Mouse (Mus musculus): Measurements from ENCODE around the gene Arhgap28.

The Arhgap28 gene

DNA sequence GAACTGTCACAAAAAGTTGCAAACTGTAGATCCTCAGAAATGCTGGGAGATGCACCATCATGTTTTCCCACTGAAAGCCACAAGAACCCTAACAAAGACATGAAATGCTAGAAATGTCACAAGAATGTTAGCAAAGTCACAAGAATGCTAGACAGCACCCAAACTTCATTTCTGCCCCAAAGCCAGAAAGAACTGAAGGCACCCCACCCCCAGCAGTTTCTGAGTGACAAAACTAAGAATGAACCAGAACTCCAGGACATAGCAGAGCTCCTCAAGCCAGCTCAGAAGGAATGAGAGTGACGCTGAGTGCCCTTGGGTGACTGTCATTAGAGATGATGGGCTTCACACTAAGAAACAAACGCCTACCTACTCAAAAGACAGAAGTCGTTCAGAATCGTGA is 68.4 kb downstream of the Arhgap28 start:
- no peak for DNase-seq (ENCODE audit: low read depth, low spot score)

DNA sequence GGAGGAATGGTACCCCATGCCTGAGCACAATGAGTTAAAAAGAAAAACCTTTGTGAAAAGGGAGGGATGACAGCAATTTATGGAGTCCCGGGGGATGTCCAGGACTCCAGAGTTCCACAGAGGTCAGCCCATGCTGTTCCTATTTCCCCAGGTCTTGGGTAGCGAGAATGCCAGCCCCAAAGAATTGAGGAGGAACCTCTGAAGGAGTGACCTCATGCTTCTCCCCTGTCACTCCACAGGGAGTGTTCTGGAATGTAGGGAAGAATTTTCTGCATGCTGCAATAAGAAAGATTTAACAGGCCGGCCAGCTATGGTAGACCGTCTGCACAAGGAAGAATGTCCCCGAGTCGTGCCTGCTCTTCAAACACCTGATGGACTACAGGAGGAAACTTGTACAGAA is 72.5 kb downstream of the Arhgap28 start:
- no peak for DNase-seq (ENCODE audit: low read depth, low spot score)

DNA sequence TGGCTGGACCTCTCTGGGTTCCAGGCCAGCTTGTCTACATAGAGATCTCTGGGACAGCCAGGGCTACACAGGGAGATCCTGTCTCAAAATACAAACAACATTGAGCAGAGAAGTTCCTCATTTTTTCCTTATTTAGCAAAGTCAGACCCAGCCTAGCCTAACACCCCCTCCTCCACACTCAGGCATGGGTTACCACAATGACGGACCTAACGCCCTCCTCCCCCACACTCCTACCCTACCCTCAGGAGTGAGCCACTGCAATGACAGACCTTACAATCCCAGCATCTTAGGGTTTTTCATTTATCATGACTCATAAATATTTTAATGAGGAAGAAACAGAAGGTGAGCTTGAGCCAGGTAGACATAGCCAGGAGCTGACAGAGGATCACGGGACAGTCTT is 73.0 kb downstream of the Arhgap28 start:
- DNase-seq (ENCODE audit: low read depth, low spot score) = no peak

DNA sequence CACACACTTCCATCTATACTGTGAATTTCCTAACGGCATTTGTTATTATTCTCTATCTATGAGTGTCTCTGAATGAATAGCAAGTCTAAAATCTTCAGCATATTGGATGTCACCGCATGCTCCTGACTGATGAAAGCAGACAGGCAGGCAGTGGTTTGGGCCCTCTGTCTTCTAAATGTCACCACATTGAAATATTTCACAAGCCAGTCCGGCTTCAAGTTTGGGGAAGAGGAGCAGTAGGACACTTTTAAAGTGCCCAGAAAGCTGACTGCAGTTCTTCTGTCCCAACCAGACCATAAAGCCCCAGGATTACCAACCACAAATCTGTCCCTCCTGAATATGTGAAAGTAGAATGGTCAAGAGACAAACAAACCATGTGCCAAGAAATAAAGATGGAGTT is 73.5 kb downstream of the Arhgap28 start:
- DNase-seq (ENCODE audit: low read depth, low spot score) = no peak

DNA sequence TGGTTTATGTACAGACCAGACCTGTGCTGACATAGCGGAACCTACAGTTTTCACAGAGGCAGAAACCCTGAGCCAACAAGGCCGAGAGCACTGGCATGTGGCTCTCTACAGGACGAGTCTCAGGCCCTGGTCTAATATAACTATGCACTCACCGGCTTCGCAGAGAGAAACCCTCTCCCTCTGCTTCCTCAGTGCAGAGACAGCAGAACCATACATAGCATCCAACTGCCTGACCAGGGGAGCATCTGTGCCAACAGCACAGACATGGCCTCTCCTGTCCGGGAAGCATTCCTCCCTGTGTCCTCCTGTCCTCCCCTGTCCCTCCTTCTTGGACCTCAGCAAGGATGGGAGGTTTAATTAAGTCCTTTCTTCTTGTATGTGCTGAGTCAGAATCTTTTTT is 75.6 kb downstream of the Arhgap28 start:
- no peak for DNase-seq (ENCODE audit: low read depth, low spot score)

DNA sequence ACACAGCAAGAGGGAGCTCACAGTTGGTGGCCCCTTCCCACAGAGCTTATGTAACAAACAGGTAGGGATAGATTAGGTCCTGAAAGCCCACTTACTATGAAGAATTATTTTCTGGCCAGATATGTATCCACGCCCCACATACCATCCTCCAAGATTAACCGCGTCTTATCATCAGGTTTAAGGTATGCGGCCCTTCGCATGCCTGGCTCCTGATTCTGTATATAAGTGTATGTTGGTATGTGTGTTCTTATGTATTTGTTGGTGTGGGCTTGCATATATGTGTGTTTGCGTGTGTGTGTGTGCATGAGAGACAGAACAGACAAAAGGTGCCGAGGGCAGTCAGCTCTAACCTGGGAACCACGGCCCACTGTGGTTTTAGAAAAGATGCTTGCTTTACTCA is 76.1 kb downstream of the Arhgap28 start:
- no peak for DNase-seq (ENCODE audit: low read depth, low spot score)

DNA sequence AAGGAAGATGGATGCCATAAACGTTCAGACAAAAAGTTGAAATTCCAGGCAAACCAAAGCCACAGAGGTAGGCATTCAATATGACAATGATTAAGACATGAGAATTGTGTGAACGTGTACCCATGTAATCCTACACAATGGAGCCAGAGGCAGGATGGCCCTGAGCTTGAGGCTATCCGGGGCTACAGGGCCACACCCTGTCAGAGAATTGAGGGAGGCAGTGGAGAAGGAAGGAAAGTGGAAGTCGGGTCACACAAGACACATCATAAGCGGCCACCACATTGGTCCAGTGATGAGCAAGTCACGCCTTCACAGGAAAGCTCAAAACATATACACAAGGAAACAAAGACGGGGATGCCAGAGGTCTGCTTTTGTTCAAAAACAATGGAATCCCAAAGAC is 84.0 kb downstream of the Arhgap28 start:
- no peak for DNase-seq (ENCODE audit: low read depth, low spot score)

DNA sequence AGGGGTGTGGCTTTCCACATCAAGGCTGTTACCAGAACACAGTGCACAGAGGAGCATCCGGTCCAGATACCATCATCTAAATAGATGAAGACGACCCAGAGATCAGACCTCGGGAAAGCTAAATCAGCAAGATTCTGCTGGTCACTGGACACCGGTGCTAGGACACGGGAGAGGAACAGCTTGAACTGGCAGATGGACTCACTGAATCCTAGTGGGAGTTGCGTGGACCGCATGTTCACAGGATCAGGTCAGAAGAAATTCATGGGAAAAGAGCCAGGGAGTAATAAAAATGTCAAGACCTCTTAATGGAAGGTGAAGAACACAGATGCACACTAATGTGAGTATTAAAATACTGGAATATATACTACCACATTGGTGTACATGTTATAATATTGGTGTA is 85.7 kb downstream of the Arhgap28 start:
- no peak for DNase-seq (ENCODE audit: low read depth, low spot score)

DNA sequence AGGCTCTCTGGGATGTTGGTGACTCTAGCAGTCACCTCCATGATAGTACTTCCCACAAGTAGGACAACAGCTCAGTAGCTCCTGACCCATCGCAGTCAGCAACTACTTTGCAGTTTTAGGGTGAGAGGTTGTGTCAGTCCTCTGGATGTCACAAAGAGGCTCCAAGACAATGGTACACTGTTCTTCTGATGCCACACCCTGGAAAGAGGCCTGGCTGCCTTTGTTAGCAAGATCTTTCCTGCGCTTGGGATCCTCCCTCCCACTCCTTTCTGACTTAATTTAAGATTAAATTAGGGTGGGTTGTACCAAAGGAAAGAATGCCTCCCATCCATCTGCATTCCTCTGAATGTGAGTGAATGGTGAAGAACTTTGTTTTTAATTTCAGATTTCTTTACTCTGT is 87.0 kb downstream of the Arhgap28 start:
- no peak for DNase-seq (ENCODE audit: low read depth, low spot score)

DNA sequence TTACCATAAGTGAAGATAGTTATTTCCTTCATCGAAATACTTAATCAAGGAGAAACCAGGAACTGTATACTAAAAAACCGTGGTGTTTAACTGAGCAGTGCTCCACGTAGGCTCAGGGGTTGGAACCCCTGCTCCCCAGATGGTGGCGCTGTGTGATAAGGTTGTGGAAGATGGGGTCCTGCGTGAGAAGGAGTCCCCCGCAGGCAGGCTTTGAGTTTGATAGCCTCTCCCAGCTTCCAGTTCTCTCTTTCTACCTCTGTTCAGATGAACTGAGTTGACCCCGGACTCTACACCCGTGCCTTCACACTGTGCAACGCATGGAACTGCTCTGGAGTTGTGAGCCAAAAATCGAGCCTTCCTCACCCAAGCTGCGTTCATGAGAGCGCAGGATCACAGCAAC is 91.3 kb downstream of the Arhgap28 start:
- DNase-seq (ENCODE audit: low read depth, low spot score) = no peak

DNA sequence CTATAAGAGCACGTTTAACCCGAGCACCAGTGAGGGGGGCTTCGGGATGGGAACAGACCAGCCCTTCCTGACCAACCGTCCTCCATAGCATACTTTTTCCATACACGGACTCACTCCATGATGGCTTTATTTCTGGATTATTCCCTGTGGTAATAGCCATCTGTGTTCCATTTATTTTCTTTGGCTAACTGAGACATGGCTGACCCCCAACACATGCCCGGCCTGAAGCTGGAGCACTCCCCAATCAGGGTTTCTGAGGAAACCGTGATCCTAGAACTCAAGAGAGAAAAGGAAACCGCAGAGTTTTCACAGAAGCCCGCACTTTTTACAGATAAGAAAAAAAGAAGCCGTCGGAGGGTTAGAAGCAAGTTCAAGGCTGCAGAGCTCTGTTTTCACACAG is 91.9 kb downstream of the Arhgap28 start:
- no peak for DNase-seq (ENCODE audit: low read depth, low spot score)

DNA sequence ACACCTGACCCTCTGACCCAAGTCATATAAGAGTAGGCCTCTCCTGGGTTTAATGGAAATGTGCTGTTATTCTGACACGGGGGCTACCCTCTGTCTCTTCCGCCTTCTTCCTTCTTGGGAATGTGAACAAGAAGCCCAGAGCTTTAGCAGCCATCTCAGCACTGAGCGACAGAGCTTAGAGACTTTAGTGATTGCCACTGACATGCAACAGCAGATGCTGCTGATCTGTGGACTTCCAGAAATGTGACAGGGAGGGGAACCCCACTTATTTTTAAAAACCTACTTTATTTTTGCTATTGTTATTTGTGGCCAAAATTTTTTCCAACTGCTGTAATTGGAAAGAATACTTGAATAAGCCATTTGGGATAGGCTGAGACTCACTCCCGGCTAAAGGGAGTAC is 95.4 kb downstream of the Arhgap28 start:
- no peak for DNase-seq (ENCODE audit: low read depth, low spot score)

DNA sequence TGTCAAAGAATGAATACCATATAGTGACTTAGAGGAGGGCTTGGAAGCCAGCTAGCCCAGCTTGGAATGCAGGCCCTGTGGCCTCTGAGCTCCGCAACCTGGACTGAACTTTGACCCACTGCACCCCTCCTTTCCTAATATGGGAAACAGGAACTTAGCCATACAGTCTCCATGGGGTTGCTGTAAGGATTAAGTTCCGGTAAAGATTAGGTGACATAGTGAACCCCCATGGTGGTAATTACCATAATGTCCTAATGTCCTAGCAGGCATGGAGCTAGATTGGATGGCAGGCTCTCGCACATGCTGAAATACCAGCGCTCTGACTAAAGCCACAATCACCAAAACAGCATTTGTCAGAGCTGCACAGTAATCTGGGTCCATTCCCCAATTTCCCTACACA is 95.8 kb downstream of the Arhgap28 start:
- no peak for DNase-seq (ENCODE audit: low read depth, low spot score)

DNA sequence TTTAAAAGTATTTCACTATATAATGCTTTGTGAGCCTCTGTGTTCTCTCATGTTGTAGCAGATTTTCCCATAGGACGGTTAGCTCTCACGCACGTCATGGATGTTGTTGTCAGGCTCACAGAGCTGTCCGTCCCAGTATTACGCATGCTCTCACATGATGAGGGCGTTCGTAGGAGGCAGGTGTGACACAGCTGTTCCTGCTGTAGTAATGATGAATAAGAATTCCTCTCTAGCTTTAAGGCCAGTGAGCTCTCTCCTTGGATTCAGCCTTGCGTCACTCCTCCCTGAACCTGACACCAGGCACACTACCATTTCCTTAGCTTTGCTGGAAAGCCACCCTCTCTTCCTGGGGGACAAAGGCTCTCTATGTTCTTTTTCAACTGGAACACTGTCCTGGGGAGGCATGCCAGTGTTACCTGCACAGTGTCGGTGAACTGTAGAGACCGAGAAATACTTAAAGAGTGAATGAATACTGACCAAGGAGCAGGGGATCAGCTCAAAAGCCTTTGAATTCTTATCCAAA is 96.3 kb downstream of the Arhgap28 start:
- DNase-seq (ENCODE audit: low read depth, low spot score) = no peak

DNA sequence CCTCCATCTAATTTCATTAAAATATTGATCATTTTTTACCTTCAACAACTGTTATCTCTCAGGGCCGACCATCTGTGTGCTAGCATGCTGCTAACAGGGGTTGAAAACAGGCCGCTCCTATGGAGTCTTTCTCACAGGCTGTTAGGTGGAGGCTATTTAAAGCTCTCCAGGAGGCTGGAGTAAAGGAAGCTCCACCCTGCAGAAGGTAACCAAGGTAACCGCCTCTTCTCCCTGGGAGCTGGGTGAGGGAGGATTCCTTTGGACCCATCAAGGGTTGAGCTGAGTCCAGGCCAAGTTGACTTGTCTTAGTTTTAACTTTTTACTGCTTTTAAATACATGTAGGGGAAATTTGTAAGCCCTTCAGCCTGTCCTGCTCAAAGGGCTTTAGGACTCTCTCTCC is 97.7 kb downstream of the Arhgap28 start:
- DNase-seq (ENCODE audit: low read depth, low spot score) = no peak

DNA sequence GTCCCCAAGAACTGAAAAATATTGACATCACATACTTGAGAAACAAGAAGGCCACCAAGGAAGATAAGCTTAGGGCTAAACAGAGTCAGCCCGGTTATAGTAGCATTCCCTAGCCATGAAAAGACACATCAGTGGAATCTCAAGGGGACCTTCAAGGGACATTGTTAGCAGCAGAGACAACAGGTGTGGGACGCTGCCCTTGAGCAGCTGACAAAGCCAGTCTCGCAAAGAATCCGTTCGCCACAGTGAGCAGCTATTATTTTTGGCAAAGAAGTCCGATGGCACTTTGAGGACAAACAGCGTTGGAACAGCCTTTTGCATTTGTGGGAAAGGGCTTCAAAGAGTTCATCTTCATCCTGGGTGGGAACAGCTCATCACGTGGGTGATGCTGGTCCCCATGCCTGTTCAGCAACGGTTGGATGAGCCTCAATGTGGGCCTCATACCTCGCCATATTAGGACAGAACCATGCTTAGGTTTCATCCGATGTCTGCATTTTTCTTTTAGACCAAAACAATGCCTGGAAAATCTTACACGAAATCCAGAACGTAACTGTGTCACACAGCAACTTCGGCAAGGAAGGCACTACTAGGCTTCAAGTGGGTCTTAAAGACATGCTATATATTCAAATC is 99.5 kb downstream of the Arhgap28 start:
- no peak for DNase-seq (ENCODE audit: low read depth, low spot score)

DNA sequence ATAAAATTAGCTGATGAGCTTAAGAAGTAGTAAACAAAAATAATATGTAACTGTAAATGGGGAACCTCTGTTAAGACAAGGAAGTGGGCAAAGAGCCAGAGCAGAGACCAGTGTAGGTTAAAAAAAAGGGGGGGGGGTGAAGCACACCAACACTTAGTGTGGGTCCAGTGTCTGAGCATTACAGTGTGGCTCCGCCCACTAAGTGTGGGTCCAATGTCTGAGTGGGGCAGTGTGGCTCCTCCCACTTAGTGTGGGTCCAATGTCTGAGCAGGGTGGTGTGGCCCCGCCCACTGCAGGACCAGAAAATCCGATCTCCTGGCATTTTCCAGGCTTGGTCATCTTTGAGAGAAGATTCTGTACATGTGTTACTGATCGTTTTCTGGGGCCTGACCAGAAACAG is 101.1 kb downstream of the Arhgap28 start:
- no peak for DNase-seq (ENCODE audit: low read depth, low spot score)

DNA sequence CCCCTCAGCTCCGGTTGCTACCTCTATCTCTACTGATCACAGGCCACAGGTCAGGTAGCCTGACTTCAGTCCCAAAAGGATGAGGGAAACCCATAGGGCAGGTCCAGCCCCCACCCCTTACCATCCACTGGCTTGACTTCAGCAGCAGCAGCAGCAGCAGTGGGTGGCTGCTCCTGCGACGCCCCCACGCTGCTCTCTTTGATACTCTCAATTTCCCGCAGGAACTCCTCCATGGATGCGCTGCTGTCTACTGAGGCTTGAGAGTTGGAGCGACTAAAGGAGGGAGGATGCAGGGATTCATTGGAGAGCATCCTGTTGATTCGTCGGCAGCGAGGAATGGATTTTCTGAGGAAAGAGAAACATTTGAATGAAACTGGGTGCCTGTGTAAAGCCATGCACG is 102.8 kb downstream of the Arhgap28 start:
- no peak for DNase-seq (ENCODE audit: low read depth, low spot score)

DNA sequence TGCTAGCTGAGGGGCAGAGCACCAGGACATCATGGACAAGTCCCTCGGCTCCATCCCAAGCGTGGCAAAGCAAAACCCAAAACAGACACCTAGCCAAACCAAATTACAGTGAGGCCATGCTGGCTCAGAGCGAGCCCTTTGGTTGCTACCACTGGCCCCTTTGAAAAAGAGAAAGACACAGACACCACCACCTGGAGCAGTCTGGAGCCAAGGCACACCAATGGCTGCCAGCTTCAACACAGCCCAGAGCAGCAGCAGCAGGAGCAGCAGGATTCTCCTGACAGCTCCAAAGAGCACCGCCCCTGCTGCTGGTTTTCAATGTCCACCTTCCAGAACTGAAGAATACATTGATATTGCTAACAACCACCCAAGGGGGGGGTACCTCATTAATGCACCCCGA is 104.5 kb downstream of the Arhgap28 start:
- DNase-seq (ENCODE audit: low read depth, low spot score) = no peak

DNA sequence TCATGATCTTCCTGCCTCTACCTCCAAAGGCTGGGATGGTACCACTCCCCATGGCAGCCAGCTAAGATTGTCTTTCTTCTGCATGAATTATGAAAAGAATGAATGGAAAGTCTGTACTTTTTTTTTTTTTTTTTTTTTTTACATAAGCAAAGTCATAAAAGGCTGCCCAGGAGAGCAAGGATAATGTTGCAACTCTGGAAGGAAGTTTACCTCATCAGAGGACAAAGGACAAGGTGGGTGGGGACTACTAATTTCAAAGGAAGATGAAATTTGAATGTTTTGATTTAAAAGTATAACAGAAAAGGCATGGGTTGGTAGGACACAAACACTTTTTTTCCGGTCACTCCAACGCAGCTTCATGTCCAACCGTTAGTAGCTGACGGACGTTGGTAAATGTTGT is 107.5 kb downstream of the Arhgap28 start:
- DNase-seq (ENCODE audit: low read depth, low spot score) = no peak

DNA sequence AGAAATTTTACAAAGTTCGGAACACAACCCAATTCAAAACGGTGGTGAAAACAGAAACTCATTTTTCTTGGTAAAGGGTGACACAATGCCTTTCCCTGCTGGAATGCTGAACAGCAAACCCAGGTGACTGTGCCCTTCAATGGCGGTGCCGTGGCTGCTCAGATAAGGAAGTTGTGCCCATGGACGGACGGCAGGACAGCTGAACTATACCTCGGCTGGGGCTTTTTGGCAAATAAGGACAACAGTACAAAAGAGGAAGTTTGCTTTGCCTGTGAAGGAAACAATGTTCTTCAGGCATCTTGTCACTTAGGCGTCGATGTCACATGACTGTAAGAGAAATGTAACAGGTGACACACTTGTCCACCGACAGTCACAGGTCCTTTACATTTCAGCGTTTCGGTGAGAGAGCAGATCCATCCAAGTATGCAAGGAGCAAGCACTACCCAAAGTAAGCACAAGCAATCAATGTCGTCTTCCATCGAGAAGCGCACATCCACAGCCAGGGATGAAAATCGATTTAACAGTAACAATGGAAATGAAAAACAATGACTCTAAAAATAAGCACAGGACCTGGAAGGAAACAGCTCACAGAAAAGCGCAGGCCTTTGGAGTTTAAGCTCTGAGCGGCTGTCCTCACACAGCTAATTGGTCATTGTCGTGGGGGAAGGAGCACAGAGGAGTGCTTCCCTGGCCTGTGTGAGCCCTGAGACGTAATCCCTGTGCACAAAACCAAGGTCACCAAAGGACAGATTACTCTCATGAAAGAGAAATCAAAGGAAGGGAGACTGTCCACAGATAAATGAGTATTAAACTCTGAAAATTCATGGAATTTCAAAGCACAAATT is 114.2 kb downstream of the Arhgap28 start:
- DNase-seq (ENCODE audit: low read depth, low spot score) = no peak

DNA sequence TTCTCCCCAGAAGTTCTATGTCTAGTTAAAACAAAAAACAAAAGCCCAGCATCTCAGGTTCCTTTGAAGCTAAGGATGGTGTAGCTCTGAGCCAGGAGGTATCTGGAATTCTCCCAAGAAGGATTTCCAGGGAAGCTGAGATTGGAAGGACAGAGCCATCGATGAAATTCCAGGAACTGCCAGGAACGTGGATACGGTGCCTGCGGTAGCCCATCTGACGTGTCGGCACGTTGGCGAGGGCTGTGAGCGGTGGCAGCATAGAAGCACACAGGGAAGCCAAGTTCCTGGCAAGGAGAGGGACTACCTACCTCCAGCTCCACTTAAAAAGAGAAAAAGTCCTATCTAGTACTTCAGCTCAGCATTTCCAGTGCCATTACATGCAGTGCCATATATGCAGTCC is 115.8 kb downstream of the Arhgap28 start:
- no peak for DNase-seq (ENCODE audit: low read depth, low spot score)

DNA sequence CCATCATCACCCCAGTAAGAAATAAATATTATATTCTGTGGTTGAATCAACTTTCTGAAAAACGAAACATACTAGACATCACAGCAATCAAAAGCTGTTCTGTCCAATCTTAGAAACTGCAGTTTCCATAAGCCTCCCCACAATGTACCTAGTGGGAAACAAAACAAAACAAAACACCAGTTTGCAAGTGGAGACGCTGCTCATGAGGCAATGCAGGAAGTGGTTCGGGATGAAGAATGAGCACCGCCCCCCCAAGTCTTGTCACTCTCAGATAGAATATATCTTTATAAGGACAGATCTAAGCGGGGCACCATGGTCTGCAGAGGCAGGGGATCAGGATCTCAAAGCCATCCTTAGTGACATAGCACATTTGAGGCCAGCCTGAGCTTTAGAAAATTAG is 117.6 kb downstream of the Arhgap28 start:
- no peak for DNase-seq (ENCODE audit: low read depth, low spot score)

Measured in telencephalon, adult 2 months (tissue).